Mouse (Mus musculus): Measurements from ENCODE around the gene Ppfia4.

Ppfia4 gene

GRCm38 (mm10) chr1:134339162-134339561 lies 6.4 kb upstream of the Ppfia4 start:
- in situ Hi-C loops (cut with MseI, MboI): loop anchor here (5.0 to 10.0 kb wide), 2 partner anchors 184 to 187 kb away; no protein-coding TSS in a partner anchor

- in situ Hi-C loops (cut with MseI, MboI): loop anchor here (5.0 to 10.0 kb wide), 2 partner anchors 182 to 185 kb away; no protein-coding TSS in a partner anchor
Measured at GRCm38 (mm10) chr1:134336958-134337710, 4.4 kb upstream of the Ppfia4 start.

GRCm38 (mm10) chr1:134335924-134336810 lies 3.4 kb upstream of the Ppfia4 start:
- in situ Hi-C loops (cut with MseI, MboI): loop anchor here (5.0 to 10.0 kb wide), 2 partner anchors 181 to 184 kb away; no protein-coding TSS in a partner anchor

GRCm38 (mm10) chr1:134335211-134335923 lies 2.6 kb upstream of the Ppfia4 start:
- in situ Hi-C loops (cut with MseI, MboI): loop anchor here (5.0 to 10.0 kb wide), 2 partner anchors 181 to 183 kb away; no protein-coding TSS in a partner anchor

- in situ Hi-C loops (cut with MseI, MboI): loop anchor here in 1 of 2 experiments (10.0 kb wide), 1 partner anchor 179 kb away; no protein-coding TSS in a partner anchor
Measured at GRCm38 (mm10) chr1:134334111-134334827, 1.5 kb upstream of the Ppfia4 start.

- in situ Hi-C loops (cut with MseI, MboI): loop anchor here in 1 of 2 experiments (10.0 kb wide), 1 partner anchor 179 kb away; no protein-coding TSS in a partner anchor
Measured at GRCm38 (mm10) chr1:134333371-134334110, 813 bp upstream of the Ppfia4 start.

- in situ Hi-C loops (cut with MseI, MboI): loop anchor here in 1 of 2 experiments (10.0 kb wide), 1 partner anchor 177 kb away; no protein-coding TSS in a partner anchor
Measured at GRCm38 (mm10) chr1:134331879-134332635, 671 bp downstream of the Ppfia4 start.

- in situ Hi-C loops (cut with MseI, MboI): no loop called here
Measured at GRCm38 (mm10) chr1:134326841-134327346, 5.8 kb downstream of the Ppfia4 start.

- in situ Hi-C loops (cut with MseI, MboI): no loop called here
Measured at GRCm38 (mm10) chr1:134322591-134322990, 10.1 kb downstream of the Ppfia4 start.

GRCm38 (mm10) chr1:134320691-134321301 lies 11.9 kb downstream of the Ppfia4 start:
- in situ Hi-C loops (cut with MseI, MboI): no loop called here

GRCm38 (mm10) chr1:134318261-134318660 lies 14.5 kb downstream of the Ppfia4 start:
- in situ Hi-C loops (cut with MseI, MboI): no loop called here

GRCm38 (mm10) chr1:134316361-134316760 lies 16.4 kb downstream of the Ppfia4 start:
- in situ Hi-C loops (cut with MseI, MboI): no loop called here

GRCm38 (mm10) chr1:134315181-134315580 lies 17.5 kb downstream of the Ppfia4 start:
- in situ Hi-C loops (cut with MseI, MboI): no loop called here

- in situ Hi-C loops (cut with MseI, MboI): no loop called here
Measured at GRCm38 (mm10) chr1:134311760-134312159, 21.0 kb downstream of the Ppfia4 start.

GRCm38 (mm10) chr1:134310729-134311128 lies 22.0 kb downstream of the Ppfia4 start:
- in situ Hi-C loops (cut with MseI, MboI): no loop called here

- in situ Hi-C loops (cut with MseI, MboI): no loop called here
Measured at GRCm38 (mm10) chr1:134310291-134310690, 22.4 kb downstream of the Ppfia4 start.

- in situ Hi-C loops (cut with MseI, MboI): no loop called here
Measured at GRCm38 (mm10) chr1:134307409-134307808, 25.3 kb downstream of the Ppfia4 start.

GRCm38 (mm10) chr1:134304940-134305339 lies 27.8 kb downstream of the Ppfia4 start:
- in situ Hi-C loops (cut with MseI, MboI): no loop called here

Data from mouse trophoblast stem cell (cell line).